Mouse (Mus musculus) hindbrain, embryonic 15.5 days (tissue): ENCODE data around the gene Ccdc9b. TPM values are rescaled to one million over a fixed set of nuclear protein-coding genes. Genes with fewer than 3 reads are reported as not detected.

ENCODE experiments used
- ATAC-seq: fragments of 200-750 bp; cut with Nextera tagmentation; 2 replicates; pipeline ENCODE4 v1.8.0; 2017; ENCODE audit warnings: low read depth, moderate number of reproducible peaks, moderate TSS enrichment; ENCODE audit not compliant: low FRiP score
- H3K27ac ChIP-seq: fragments of 300-500 bp; sonication (generic); replicated peaks from 2 replicates; pipeline ENCODE4 v1.5.1; 2015; ENCODE audit warnings: mild to moderate bottlenecking, inconsistent platforms
- H3K27me3 ChIP-seq: fragments of 300-500 bp; sonication (generic); 2 replicates; pipeline ENCODE4 v1.6.1; 2015; ENCODE audit warnings: control low read depth, inconsistent platforms
- H3K36me3 ChIP-seq: fragments of 300-500 bp; sonication (generic); 2 replicates; pipeline ENCODE4 v1.6.1; 2015; ENCODE audit warnings: control low read depth, inconsistent platforms
- H3K4me1 ChIP-seq: fragments of 300-500 bp; sonication (generic); replicated peaks from 2 replicates; pipeline ENCODE4 v1.6.1; 2015; ENCODE audit warnings: control low read depth, inconsistent platforms
- H3K4me2 ChIP-seq: fragments of 300-500 bp; sonication (generic); 2 replicates; pipeline ENCODE4 v1.6.1; 2015; ENCODE audit warnings: moderate library complexity, mild to moderate bottlenecking, inconsistent platforms
- H3K4me3 ChIP-seq: fragments of 300-500 bp; sonication (generic); 2 replicates; pipeline ENCODE4 v1.5.1; 2015; ENCODE audit warnings: mild to moderate bottlenecking, inconsistent platforms
- H3K9ac ChIP-seq: fragments of 300-500 bp; sonication (generic); 2 replicates; pipeline ENCODE4 v1.6.1; 2015; ENCODE audit warnings: inconsistent platforms
- H3K9me3 ChIP-seq: fragments of 300-500 bp; sonication (generic); 2 replicates; pipeline ENCODE4 v1.6.1; 2016; ENCODE audit warnings: control low read depth, inconsistent platforms
- WGBS: fragments of 180-500 bp; shearing (Covaris S2); methylation state at CpG from one replicate; pipeline ENCODE4 v1.1.7; 2015; 5-methylcytosine and 5-hydroxymethylcytosine counted together
- polyA plus RNA-seq: library from polyadenylated mRNA; unstranded; fragments of >200 nt; fragmentation: Nextera tagmentation; extraction: Ambion mirVana; gene quantifications from 2 replicates; pipeline ENCODE4 v1.2.1, GENCODE M21; 2015

The Ccdc9b gene
- polyA plus RNA-seq, 1 experiment from 2014 or later = 1.0 TPM

- H3K4me2 ChIP-seq = no peak overlapping the region
- WGBS = 88% methylated on average over 4 of the region's 4 CpGs
These were observed 6.4 kb downstream of the Ccdc9b start for GRCm38 (mm10) chr2:118756103-118756502.

GRCm38 (mm10) chr2:118755407-118755806, 7.1 kb downstream of the Ccdc9b start:
- H3K9ac ChIP-seq = no peak overlapping the region
- H3K9me3 ChIP-seq = no peaks in the 10 kb centered on the region
- H3K27ac ChIP-seq = no peak overlapping the region
- H3K27me3 ChIP-seq = 0 out of 2 replicates have a peak, but pooled peaks cover 4% of the 10 kb centered on the region
- H3K36me3 ChIP-seq = no peaks in the 10 kb centered on the region
- no peak for ATAC-seq
- H3K4me3 ChIP-seq = no peak overlapping the region
- H3K4me1 ChIP-seq = peaks cover 2% of the 10 kb centered on the region
- no peak overlapping the region for H3K4me2 ChIP-seq
- 86% methylated on average over 6 of the region's 6 CpGs for WGBS

More at GRCm38 (mm10) chr2:118756103-118756502, 6.4 kb downstream of the Ccdc9b start:
- Histone ChIP-seq H3K27me3 (0 out of 2 replicates have a peak, but pooled peaks cover 4% of the 10 kb centered on the region), H3K9ac (no peak overlapping the region), H3K4me3 (no peak overlapping the region), H3K4me1 (peaks cover 6% of the 10 kb centered on the region), H3K27ac (no peak overlapping the region), H3K9me3 (no peaks in the 10 kb centered on the region), H3K36me3 (no peaks in the 10 kb centered on the region)
- no peak for ATAC-seq

- no peak for ATAC-seq
- H3K9ac ChIP-seq = no peak overlapping the region
- H3K9me3 ChIP-seq = no peaks in the 10 kb centered on the region
- 87% methylated on average over 5 of the region's 5 CpGs for WGBS
- H3K36me3 ChIP-seq = no peaks in the 10 kb centered on the region
- H3K27me3 ChIP-seq = 0 out of 2 replicates have a peak, but pooled peaks cover 4% of the 10 kb centered on the region
- H3K4me3 ChIP-seq = no peak overlapping the region
- peaks cover 15% of the 10 kb centered on the region for H3K4me1 ChIP-seq
- no peak overlapping the region for H3K27ac ChIP-seq
- H3K4me2 ChIP-seq = no peak overlapping the region
These were observed 8.3 kb downstream of the Ccdc9b start for GRCm38 (mm10) chr2:118754143-118754542.

GRCm38 (mm10) chr2:118752792-118753108, 9.7 kb downstream of the Ccdc9b start:
- H3K27ac ChIP-seq = no peak overlapping the region
- no peak overlapping the region for H3K4me3 ChIP-seq
- no peaks in the 10 kb centered on the region for H3K36me3 ChIP-seq
- no peak for ATAC-seq
- no peaks in the 10 kb centered on the region for H3K9me3 ChIP-seq
- H3K4me1 ChIP-seq = peaks cover 28% of the 10 kb centered on the region
- H3K4me2 ChIP-seq = no peak overlapping the region
- no peaks in the 10 kb centered on the region for H3K27me3 ChIP-seq
- H3K9ac ChIP-seq = no peak overlapping the region
- WGBS = 75% methylated on average over 4 of the region's 4 CpGs

- Histone ChIP-seq H3K9ac (no peak overlapping the region), H3K4me3 (no peak overlapping the region), H3K4me1 (peaks cover 34% of the 10 kb centered on the region), H3K27ac (no peak overlapping the region), H3K36me3 (no peaks in the 10 kb centered on the region), H3K9me3 (no peaks in the 10 kb centered on the region), H3K27me3 (no peaks in the 10 kb centered on the region), H3K4me2 (no peak overlapping the region)
- WGBS = 67% methylated on average over 16 of the region's 16 CpGs
- no peak for ATAC-seq
These were observed 10.3 kb downstream of the Ccdc9b start for GRCm38 (mm10) chr2:118751896-118752791.

GRCm38 (mm10) chr2:118750476-118750875, 12.0 kb downstream of the Ccdc9b start:
- no peaks in the 10 kb centered on the region for H3K36me3 ChIP-seq
- H3K4me2 ChIP-seq = no peak overlapping the region
- no peak overlapping the region for H3K4me3 ChIP-seq
- H3K27me3 ChIP-seq = no peaks in the 10 kb centered on the region
- no peaks in the 10 kb centered on the region for H3K9me3 ChIP-seq
- no peak overlapping the region for H3K9ac ChIP-seq
- peaks cover 41% of the 10 kb centered on the region for H3K4me1 ChIP-seq
- no peak for ATAC-seq
- no peak overlapping the region for H3K27ac ChIP-seq
- WGBS = 63% methylated on average over 8 of the region's 8 CpGs

- no peak overlapping the region for H3K27ac ChIP-seq
- no peak overlapping the region for H3K9ac ChIP-seq
- H3K4me1 ChIP-seq = peaks cover 51% of the 10 kb centered on the region
These were observed 13.0 kb downstream of the Ccdc9b start for GRCm38 (mm10) chr2:118749341-118749884.

GRCm38 (mm10) chr2:118747301-118747960, 15.0 kb downstream of the Ccdc9b start:
- Histone ChIP-seq H3K4me2 (peak overlapping the region; percentile 93), H3K27me3 (peaks cover 7% of the 10 kb centered on the region; the same call in 1 of the 2 replicates), H3K9me3 (no peaks in the 10 kb centered on the region), H3K27ac (no peak overlapping the region), H3K4me3 (peak overlapping the region; percentile 83), H3K4me1 (peaks cover 59% of the 10 kb centered on the region), H3K9ac (peak overlapping the region; percentile 14; the same call in 1 of the 2 replicates), H3K36me3 (no peaks in the 10 kb centered on the region)
- 35% methylated on average over 10 of the region's 10 CpGs for WGBS
- no peak for ATAC-seq

More at GRCm38 (mm10) chr2:118749341-118749884, 13.0 kb downstream of the Ccdc9b start:
- no peaks in the 10 kb centered on the region for H3K9me3 ChIP-seq
- no peak for ATAC-seq
- H3K27me3 ChIP-seq = 0 out of 2 replicates have a peak, but pooled peaks cover under 1% of the 10 kb centered on the region
- 26% methylated on average over 10 of the region's 10 CpGs for WGBS
- peak overlapping the region; percentile 8; the same call in 1 of the 2 replicates for H3K4me3 ChIP-seq
- H3K4me2 ChIP-seq = peak overlapping the region; percentile 34
- H3K36me3 ChIP-seq = no peaks in the 10 kb centered on the region

- Histone ChIP-seq H3K9me3 (no peaks in the 10 kb centered on the region), H3K4me1 (peaks cover 59% of the 10 kb centered on the region), H3K9ac (peak overlapping the region; percentile 88), H3K36me3 (no peaks in the 10 kb centered on the region), H3K27me3 (peaks cover 13% of the 10 kb centered on the region; the same call in 1 of the 2 replicates), H3K4me2 (peak overlapping the region; percentile 93), H3K4me3 (peak overlapping the region; percentile 83), H3K27ac (peak overlapping the region; percentile 73)
- under 1% methylated on average over 108 of the region's 113 CpGs for WGBS
- peak; percentile 49 for ATAC-seq
These were observed 16.3 kb downstream of the Ccdc9b start for GRCm38 (mm10) chr2:118745915-118746901.

GRCm38 (mm10) chr2:118745232-118745884, 17.1 kb downstream of the Ccdc9b start, which contains the start of gene Inafm2:
Inafm2 (plus strand) TSS chr2:118745758.
- under 1% methylated on average over 56 of the region's 57 CpGs for WGBS
- H3K27ac ChIP-seq = peak within 1 kb of the TSS; percentile 73
- H3K9me3 ChIP-seq = no peaks in the 10 kb centered on the region
- peaks cover 13% of the 10 kb centered on the region; the same call in 1 of the 2 replicates for H3K27me3 ChIP-seq
- H3K4me2 ChIP-seq = peak within 1 kb of the TSS; percentile 93
- peaks cover 56% of the 10 kb centered on the region for H3K4me1 ChIP-seq
- H3K9ac ChIP-seq = peak within 1 kb of the TSS; percentile 88
- H3K36me3 ChIP-seq = no peaks in the 10 kb centered on the region
- peak within 1 kb of the TSS; percentile 83 for H3K4me3 ChIP-seq
- peak; percentile 92 for ATAC-seq
